Mouse (Mus musculus): ENCODE data around the gene Tspo2.
"Not testable (repeated sequence)": the region's sequence is repeated elsewhere in the genome, so short reads cannot be mapped to it uniquely, and the experiment has no call there.

Tspo2 gene

GRCm38 (mm10) chr17:48451353-48451675 lies at the start of gene Tspo2:
Gene Tspo2 (minus strand): TSS chr17:48451522.
- DNase-seq = no peak

- no peak for DNase-seq
Measured at GRCm38 (mm10) chr17:48500846-48501445, 49.6 kb upstream of the Tspo2 start.

DNA sequence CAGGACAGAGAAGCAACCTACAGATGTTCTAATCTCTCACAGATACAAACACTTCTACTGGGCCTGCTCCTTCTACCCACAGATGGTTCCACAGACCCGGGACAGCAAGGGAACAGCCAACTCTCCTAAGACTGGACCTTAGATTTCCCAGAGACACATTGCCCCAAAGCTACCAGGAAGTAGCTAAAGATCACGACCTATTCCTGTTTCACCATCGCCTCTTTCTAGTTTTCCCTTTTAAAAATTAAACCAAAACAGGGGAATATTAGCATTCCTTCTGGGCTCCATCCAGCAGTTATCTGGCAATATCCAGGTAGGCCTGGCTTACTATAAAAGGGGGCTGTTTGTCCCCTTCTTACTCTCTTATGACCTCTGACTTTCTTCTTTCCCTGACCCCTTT lies 46.7 kb upstream of the Tspo2 start:
- DNase-seq = no peak

DNA sequence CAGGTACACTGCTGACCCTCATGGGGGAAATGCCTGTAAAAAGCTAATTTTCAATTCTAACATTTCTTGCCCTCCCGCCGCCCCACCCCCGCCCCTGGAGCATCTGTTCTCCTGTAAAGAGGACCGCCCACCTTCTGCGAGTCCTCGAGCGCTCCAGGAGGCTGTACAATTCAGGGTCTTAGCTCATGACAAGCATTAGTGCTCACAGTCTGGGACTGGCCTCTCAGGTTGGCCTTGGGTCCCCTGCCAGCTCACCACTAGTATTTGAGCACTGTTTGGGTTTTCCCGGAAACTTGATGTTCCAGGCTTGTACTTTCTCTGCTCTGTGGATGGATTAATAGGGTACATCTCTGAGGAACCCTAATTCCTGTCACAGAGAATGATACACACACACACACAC lies 42.7 kb upstream of the Tspo2 start:
- DNase-seq = no peak

GRCm38 (mm10) chr17:48493582-48493981 lies 42.3 kb upstream of the Tspo2 start:
- no peak for DNase-seq

- no peak for DNase-seq
Measured at GRCm38 (mm10) chr17:48492621-48493020, 41.3 kb upstream of the Tspo2 start.

DNA sequence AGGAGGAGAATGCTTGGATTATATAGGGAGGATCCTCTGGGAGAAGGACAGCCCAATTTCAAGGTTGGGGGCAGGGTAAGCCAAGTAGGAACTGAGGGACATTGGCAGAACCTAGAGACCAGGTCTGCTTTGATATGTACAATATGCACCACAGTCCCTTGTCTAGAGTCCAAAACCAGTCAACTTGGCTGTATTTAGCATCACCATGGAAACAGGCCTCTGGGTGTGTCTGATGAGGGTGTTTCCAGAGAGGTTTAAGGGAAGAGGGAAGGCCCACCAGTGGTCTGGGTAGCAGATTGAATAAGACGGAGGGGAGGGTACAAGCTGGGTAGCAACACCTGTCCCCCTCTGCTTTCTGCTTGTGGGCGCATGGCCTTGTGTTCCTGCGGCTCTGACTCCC lies 38.1 kb upstream of the Tspo2 start:
- no peak for DNase-seq

DNA sequence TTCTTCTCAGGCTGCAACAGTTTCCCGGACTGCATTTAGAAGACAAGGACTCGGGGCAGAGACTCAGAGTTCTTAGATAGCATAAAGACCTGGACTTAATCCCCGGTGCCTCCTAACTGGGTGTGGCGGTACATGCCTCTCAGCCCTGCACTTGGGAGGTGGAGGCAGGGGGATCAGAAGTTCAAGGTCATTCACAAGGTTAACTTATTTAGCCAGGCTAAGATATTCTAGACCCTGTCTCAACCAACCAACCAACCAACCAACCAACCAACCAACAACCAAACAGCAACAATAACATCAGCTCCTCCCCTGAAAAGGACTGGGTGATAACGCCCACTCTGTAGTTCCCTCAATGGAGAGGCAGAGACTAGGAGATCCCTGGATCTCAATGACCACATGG lies 32.9 kb upstream of the Tspo2 start:
- DNase-seq = no peak

- DNase-seq = no peak
Measured at GRCm38 (mm10) chr17:48483764-48484163, 32.4 kb upstream of the Tspo2 start.

- DNase-seq = no peak
Measured at GRCm38 (mm10) chr17:48479952-48480351, 28.6 kb upstream of the Tspo2 start.

- no peak for DNase-seq
Measured at GRCm38 (mm10) chr17:48475444-48475843, 24.1 kb upstream of the Tspo2 start.

GRCm38 (mm10) chr17:48474282-48474681 lies 23.0 kb upstream of the Tspo2 start:
- not testable (repeated sequence) for DNase-seq

GRCm38 (mm10) chr17:48467395-48468231 lies 16.3 kb upstream of the Tspo2 start:
- peak; percentile 83 for DNase-seq

DNA sequence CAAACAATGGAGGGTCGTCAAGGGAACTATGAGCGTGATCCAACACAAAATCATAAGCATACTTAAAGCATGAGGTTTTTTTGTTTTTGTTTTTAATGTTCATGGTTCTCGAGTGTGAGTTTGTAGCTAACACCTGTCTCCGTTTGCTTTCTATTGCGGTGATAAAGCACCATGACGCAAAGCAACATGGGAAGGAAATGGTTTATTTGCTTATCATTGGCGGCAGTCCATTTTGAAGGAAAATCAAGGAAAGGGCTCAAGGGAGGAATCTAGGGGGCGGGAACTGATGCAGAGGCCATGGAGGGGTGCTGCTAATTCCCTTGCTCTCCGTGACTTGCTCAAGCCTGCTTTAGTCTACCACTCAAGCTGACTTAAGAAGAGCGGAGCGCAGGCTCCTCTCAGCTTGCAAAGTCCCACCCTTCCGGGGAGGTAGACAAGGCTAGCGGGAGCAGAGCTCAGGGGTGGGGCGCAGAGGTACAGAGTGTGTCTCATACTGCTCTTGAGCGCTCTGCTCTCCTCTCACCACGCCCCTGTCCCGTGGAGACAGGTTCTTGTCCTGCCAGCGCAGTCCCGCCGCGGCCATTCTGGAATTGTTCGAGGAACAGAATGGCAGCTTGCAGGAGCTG lies 15.6 kb upstream of the Tspo2 start:
- DNase-seq = no peak

- no peak for DNase-seq
Measured at GRCm38 (mm10) chr17:48463391-48463790, 12.1 kb upstream of the Tspo2 start.

DNA sequence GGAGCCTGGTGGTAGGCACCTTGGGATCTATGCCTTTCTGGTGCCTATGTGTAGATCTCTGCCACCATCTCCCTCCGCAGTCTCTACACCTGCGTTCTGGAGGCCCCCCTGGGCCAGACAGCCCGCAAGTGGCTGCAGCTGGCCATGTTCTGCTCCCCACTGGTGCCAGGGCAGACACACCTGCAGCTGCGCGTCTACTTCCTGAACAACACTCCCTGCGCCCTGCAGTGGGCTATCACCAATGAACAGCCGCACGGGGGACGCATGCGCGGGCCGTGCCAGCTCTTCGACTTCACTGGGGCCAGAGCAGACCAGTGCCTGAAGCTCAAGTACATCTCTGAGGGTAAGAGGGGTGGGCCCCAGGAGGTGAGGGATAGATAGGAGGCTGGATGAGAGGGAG lies 10.8 kb upstream of the Tspo2 start:
- DNase-seq = no peak

- no peak for DNase-seq
Measured at GRCm38 (mm10) chr17:48457971-48458653, 6.8 kb upstream of the Tspo2 start.

- no peak for DNase-seq
Measured at GRCm38 (mm10) chr17:48455955-48456354, 4.6 kb upstream of the Tspo2 start.

- DNase-seq = no peak
Measured at GRCm38 (mm10) chr17:48454688-48455087, 3.4 kb upstream of the Tspo2 start, which contains the start of gene Unc5cl. Gene Unc5cl (plus strand): TSS chr17:48454901.

DNA sequence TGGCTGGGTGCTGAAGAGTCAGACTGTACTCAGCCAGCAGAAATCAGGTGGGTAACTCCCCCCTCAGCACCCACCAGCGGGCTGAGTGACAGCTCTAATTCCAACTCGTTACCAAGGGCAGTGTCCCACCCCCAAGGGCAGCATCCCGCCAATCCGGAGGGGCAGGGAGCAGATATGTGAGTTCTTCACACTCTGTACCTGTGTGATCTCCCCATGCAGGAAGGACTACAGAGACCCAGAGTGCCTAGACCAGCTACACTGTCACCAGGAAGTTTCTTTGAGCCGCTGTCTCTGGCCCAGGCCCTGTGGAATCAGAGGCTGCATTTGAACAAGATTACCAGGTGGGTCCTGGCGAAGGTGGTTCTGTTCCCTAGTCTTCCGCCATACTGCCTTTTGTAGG lies 2.9 kb upstream of the Tspo2 start:
- DNase-seq = no peak

GRCm38 (mm10) chr17:48453489-48453888 lies 2.2 kb upstream of the Tspo2 start:
- DNase-seq = no peak

DNA sequence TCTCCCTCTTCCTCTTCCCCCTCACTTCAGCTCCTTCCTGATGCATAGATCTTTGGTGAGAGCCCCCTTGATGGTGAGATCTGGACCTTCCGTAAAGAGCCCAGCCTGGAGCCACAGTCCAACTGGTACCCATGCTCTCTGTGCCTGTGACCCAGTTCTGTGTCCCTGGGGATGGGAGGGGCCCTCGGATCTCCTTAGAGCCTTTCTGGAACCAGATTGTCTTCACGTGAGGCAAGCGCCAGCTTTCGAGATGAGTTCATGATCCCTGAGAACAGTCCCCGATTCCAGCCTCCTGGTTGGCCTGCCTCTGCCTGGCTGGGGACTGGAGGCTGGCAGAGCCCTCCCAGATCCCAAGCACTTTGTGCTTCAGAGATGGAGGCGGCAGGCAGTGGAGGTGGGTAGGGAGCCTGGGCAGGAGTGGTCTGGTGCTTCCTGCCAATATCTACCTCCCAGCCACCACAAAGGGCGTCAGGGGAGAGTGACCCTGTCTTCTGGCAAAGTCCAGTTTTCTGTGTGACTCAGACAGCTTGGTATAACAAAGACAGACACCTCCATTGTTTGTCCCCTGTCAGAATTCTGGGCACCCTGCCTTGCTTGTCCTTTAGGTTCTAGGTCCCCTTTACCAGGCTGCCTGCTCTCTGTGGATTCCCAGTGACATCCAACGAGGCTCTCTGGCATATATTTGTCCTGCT lies 577 bp upstream of the Tspo2 start:
- peak; percentile 49 for DNase-seq

Data from retina, postnatal 1 day (tissue).